Mouse (Mus musculus) intestine, postnatal 0 days (tissue): ENCODE results near the gene Ifna7. TPM values are rescaled to one million over a fixed set of nuclear protein-coding genes. Genes with fewer than 3 reads are reported as not detected.
"Not testable (repeated sequence)": the region's sequence is repeated elsewhere in the genome, so short reads cannot be mapped to it uniquely, and the experiment has no call there.

ENCODE experiments used
- ATAC-seq: fragments of 200-750 bp; cut with Nextera tagmentation; 2 replicates; pipeline ENCODE4 v1.8.0; 2017; ENCODE audit warnings: mild to moderate bottlenecking, moderate TSS enrichment, moderate library complexity
- H3K27ac ChIP-seq: fragments of 300-500 bp; sonication (generic); 2 replicates; pipeline ENCODE4 v1.5.1; 2014; ENCODE audit warnings: mild to moderate bottlenecking, low read depth, low read length, moderate library complexity
- H3K27me3 ChIP-seq: fragments of 300-500 bp; sonication (generic); replicated peaks from 2 replicates; pipeline ENCODE4 v1.6.1; 2014; ENCODE audit warnings: low read length, mixed read lengths; ENCODE audit not compliant: control insufficient read depth, insufficient read depth
- H3K36me3 ChIP-seq: fragments of 300-500 bp; sonication (generic); 2 replicates; pipeline ENCODE4 v1.6.1; 2014; ENCODE audit warnings: mild to moderate bottlenecking, moderate library complexity; ENCODE audit not compliant: control insufficient read depth, insufficient read depth
- H3K4me1 ChIP-seq: fragments of 300-500 bp; sonication (generic); replicated peaks from 2 replicates; pipeline ENCODE4 v1.6.1; 2014; ENCODE audit warnings: antibody characterized with exemption, low read length, mixed read lengths; ENCODE audit not compliant: control insufficient read depth, insufficient read depth
- H3K4me2 ChIP-seq: fragments of 300-500 bp; sonication (generic); replicated peaks from 2 replicates; pipeline ENCODE4 v1.6.1; 2014; ENCODE audit warnings: low read depth, mild to moderate bottlenecking, moderate library complexity
- H3K4me3 ChIP-seq: fragments of 300-500 bp; sonication (generic); 2 replicates; pipeline ENCODE4 v1.5.1; 2014; ENCODE audit warnings: low read depth, low read length
- H3K9ac ChIP-seq: fragments of 300-500 bp; sonication (generic); 2 replicates; pipeline ENCODE4 v1.6.1; 2014; ENCODE audit warnings: mild to moderate bottlenecking, low read depth, low read length
- H3K9me3 ChIP-seq: fragments of 300-500 bp; sonication (generic); 2 replicates; pipeline ENCODE4 v1.6.1; 2016; ENCODE audit warnings: mixed run types; ENCODE audit not compliant: control insufficient read depth
- CTCF ChIP-seq: sonication (generic); IDR thresholded peaks from 2 replicates; pipeline ENCODE4 v1.5.1; 2016; ENCODE audit warnings: low read depth, mild to moderate bottlenecking, control low read depth, antibody characterized with exemption, moderate library complexity
- WGBS: fragments of 180-500 bp; shearing (Covaris S2); extraction: QIAGEN DNeasy Blood & Tissue Kit; methylation state at CpG from one replicate; pipeline ENCODE4 v1.1.7; 2014; 5-methylcytosine and 5-hydroxymethylcytosine counted together
- polyA plus RNA-seq: library from polyadenylated mRNA; unstranded; fragments of >200 nt; fragmentation: Nextera tagmentation; extraction: Ambion mirVana; gene quantifications from 2 replicates; pipeline ENCODE4 v1.2.1, GENCODE M21; 2015

Gene Ifna7
- polyA plus RNA-seq, 1 experiment from 2014 or later: not detected

DNA sequence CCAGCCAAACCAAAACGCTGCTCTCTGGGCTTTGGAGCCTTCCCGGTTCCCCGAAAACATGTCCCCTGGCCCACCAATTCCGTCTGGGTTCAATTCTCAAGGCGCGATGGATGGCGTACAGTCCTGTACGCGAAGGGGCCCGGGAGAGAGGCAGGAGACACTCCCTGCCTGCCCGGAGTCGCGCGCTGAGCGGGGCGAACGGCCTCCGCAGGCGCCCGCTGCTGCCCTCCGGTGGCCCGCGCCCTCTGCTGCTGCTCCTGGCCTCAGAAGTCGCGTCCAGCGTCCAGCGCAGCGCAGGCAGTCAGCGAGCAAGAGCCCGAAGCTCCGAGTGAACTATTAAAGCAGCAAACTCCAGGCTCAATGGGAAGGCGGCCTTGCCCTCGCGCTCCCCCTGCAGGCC, 10.3 kb upstream of the Ifna7 start:
- peak; percentile 53 for TF ChIP-seq CTCF
- H3K9ac ChIP-seq, H3K9me3 ChIP-seq, H3K4me1 ChIP-seq, H3K27ac ChIP-seq, H3K36me3 ChIP-seq, H3K27me3 ChIP-seq, H3K4me2 ChIP-seq, H3K4me3 ChIP-seq, ATAC-seq: not testable (repeated sequence)
- no CpG with 5 or more reads among the region's 34 CpGs for WGBS

DNA sequence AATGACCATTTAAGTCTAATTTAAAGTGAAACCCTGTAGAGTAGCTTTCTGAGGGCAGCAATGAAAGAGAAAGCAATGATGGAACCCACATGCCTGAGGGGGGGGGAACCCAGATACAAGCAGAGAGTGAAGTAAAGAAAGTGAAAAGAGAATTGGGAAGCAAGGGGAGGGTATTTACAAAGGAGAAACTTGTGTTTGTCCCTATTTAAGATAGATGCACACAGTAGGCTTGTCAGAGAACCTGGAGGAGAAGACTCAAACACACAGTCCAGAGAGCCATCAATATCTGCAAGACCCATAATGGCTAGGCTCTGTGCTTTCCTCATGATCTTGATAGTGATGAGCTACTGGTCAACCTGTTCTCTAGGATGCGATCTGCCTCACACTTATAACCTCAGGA, 3.6 kb downstream of the Ifna7 start, which contains the start of gene Ifna11:
Gene Ifna11, plus strand, starts transcription at position 301 of the 400 bp plus-strand sequence.
- H3K27ac ChIP-seq: no peak within 1 kb of the TSS
- H3K4me3 ChIP-seq: no peak within 1 kb of the TSS
- H3K4me2 ChIP-seq: no peak within 1 kb of the TSS
- no peak for TF ChIP-seq CTCF
- WGBS: 70% methylated on average over 1 of the region's 1 CpGs
- H3K36me3 ChIP-seq: no peaks in the 10 kb centered on the region
- H3K4me1 ChIP-seq: no peaks in the 10 kb centered on the region
- no peak within 1 kb of the TSS for H3K9ac ChIP-seq
- H3K9me3 ChIP-seq: no peaks in the 10 kb centered on the region
- no peak for ATAC-seq
- H3K27me3 ChIP-seq: no peaks in the 10 kb centered on the region

DNA sequence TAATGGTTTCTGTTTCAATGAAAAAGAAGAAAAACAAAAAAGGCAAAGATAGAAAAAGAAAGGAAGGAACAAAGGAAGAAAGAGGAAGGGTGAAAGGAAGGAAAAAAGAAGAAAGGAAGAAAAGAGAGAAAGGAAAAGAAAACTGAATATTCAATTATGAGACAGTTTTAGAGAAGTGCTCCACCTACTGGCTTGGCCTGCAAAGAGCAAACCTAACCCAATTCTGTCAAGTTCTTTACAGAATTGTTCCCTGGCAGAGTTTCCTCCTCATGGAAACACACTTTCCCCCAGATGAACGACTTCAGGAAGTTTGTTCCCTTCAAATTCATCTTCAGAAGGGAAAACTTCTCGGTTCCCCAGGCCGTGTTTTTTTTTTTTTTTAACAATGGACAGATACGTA, 7.0 kb downstream of the Ifna7 start:
- TF ChIP-seq CTCF: peak; percentile 62
- H3K27ac ChIP-seq: no peak overlapping the region

DNA sequence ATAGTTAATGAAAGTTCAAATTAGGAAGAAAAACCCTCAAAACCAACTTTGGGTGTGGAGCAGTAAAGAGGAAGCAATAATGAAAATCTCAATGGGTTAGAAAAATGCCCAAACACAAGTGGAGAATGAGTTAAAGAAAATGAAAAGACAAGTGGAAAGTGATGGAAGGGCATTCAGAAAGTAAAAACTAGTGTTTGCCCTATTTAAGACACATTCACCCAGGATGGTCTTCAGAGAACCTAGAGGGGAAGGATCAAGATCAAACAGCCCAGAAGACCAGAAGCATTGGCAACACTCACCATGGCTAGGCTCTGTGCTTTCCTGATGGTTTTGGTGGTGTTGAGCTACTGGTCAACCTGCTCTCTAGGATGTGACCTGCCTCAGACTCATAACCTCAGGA, 11.1 kb downstream of the Ifna7 start, which contains the start of gene Ifna6:
Gene Ifna6, plus strand, starts transcription at position 301 of the 400 bp plus-strand sequence.
- not testable (repeated sequence) for H3K9me3 ChIP-seq, H3K4me1 ChIP-seq, H3K36me3 ChIP-seq, H3K4me2 ChIP-seq, H3K27ac ChIP-seq, ATAC-seq, H3K4me3 ChIP-seq, H3K27me3 ChIP-seq, H3K9ac ChIP-seq

More for the DNA sequence above, 7.0 kb downstream of the Ifna7 start:
- Histone ChIP-seq H3K36me3 (no peaks in the 10 kb centered on the region), H3K4me3 (no peak overlapping the region), H3K4me1 (no peaks in the 10 kb centered on the region), H3K9me3 (no peaks in the 10 kb centered on the region), H3K9ac (no peak overlapping the region), H3K4me2 (no peak overlapping the region), H3K27me3 (no peaks in the 10 kb centered on the region)
- ATAC-seq: no peak
- WGBS: 24% methylated on average over 4 of the region's 4 CpGs

DNA sequence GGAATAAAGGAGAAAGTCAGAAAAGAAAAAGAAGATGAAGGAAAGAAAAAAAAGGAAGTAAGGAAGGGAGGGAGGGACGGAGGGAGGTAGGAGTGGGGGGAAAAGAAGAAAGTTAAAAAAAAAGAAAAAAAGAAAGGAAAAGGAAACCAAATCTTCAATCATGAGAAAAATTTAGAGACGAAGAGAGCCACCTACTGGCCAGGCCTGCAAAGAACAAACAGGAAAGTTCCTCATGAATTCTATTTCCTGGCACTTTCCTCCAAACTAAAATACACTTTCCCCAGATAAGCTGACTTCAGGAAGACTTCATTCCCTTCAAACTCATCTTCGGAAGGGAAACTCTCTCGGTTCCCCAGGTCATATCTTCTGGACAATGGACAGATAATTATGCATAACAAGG, 14.5 kb downstream of the Ifna7 start:
- no peak for ATAC-seq
- Histone ChIP-seq H3K9me3 (no peaks in the 10 kb centered on the region), H3K4me3 (no peak overlapping the region), H3K4me2 (no peak overlapping the region), H3K9ac (no peak overlapping the region), H3K27ac (no peak overlapping the region), H3K27me3 (no peaks in the 10 kb centered on the region), H3K4me1 (no peaks in the 10 kb centered on the region), H3K36me3 (no peaks in the 10 kb centered on the region)
- 34% methylated on average over 4 of the region's 4 CpGs for WGBS
- peak; percentile 58 for TF ChIP-seq CTCF

- WGBS: 67% methylated on average over 1 of the region's 1 CpGs
- not testable (repeated sequence) for H3K27me3 ChIP-seq, H3K36me3 ChIP-seq, H3K4me1 ChIP-seq, H3K9me3 ChIP-seq, H3K9ac ChIP-seq, H3K27ac ChIP-seq, ATAC-seq, H3K4me2 ChIP-seq, H3K4me3 ChIP-seq
Measured at GRCm38 (mm10) chr4:88835225-88835624, 19.2 kb downstream of the Ifna7 start, which contains the start of gene Ifna5. Gene Ifna5, plus strand, starts transcription at chr4:88835525.

DNA sequence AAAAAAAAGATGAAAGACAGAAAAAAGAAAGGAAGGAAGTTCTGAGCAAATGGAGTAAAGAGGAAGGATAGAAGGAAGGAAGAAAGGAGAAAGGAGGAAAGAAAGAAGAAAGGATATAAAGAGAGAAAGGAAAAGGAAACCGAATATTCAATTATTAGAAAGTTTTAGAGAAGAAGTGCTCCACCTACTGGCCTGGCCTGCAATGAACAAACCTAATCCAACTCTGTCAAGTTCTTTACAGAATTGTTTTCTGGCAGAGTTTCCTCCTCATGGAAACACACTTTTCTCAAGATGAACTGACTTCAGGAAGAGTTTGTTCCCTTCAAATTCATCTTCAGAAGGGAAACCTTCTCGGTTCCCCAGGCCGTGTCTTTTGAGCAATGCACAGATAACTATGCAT, 22.8 kb downstream of the Ifna7 start:
- Histone ChIP-seq H3K4me1 (no peaks in the 10 kb centered on the region), H3K9ac (no peak overlapping the region), H3K36me3 (no peaks in the 10 kb centered on the region), H3K4me3 (no peak overlapping the region), H3K9me3 (no peaks in the 10 kb centered on the region), H3K27ac (no peak overlapping the region), H3K27me3 (no peaks in the 10 kb centered on the region; the same call in 1 of the 2 replicates), H3K4me2 (no peak overlapping the region)
- WGBS: 37% methylated on average over 3 of the region's 3 CpGs
- TF ChIP-seq CTCF: peak; percentile 64
- no peak for ATAC-seq
